Mouse (Mus musculus): ENCODE results near the gene Atp6v1f. TPM values are rescaled to one million over a fixed set of nuclear protein-coding genes. Genes with fewer than 3 reads are reported as not detected.

The Atp6v1f gene
- 182 and 184 TPM in 2 replicates for polyA plus RNA-seq (2014; fragmentation: Nextera tagmentation; extraction: Ambion mirVana)

DNA sequence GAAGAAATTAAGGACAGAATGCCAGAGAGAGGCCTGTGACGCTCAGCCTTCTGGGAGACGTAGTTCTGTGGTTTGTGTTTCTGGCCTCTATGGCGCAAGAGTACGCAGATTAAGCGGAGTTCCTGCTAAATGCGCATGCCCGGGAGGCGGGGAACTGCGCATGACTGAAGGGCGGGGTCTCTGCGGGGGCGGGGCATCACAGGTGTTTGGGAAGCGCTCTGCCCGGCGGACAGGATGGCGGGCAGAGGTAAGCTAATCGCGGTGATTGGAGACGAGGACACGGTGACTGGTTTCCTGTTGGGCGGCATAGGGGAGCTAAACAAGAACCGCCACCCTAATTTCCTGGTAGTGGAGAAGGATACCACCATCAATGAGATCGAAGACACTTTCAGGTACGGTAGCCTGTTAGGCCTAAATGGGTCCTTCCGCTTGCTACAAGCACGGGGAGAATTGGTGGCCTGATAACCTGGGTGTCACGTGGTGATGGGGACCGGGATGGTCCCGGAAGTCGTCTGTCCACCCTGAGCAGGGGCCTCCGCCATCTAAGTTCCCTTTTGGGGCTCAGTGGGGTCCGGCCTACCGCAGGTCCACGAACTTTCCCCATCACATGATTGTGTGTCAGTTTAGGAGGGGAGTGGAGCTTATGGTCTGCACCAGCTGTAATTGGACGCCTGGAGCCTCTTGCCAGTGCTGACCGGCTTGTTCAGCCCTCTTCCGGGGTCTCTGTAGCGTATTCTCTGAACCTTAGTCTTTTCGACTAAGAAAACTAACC, at the start of gene Atp6v1f:
Gene Atp6v1f, plus strand, starts transcription at position 136 of the 772 bp plus-strand sequence.
- DNase-seq (peak; percentile 97), ATAC-seq (ENCODE audit: insufficient read depth) (peak; percentile 96)
- Histone ChIP-seq H3K4me2 (peak within 1 kb of the TSS; percentile 72), H3K27ac (ENCODE audit: low read depth) (0 out of 2 replicates have a peak within 1 kb of the TSS, but pooled peaks have one; percentile 42), H3K9me3 (ENCODE audit: low read depth, low read length) (no peaks in the 10 kb centered on the region), H3K4me3 (ENCODE audit: low read depth, low read length) (peak within 1 kb of the TSS; percentile 68), H3K27me3 (ENCODE audit: insufficient read depth, low read length) (no peaks in the 10 kb centered on the region), H3K36me3 (ENCODE audit: insufficient read depth) (peaks cover 18% of the 10 kb centered on the region), H3K4me1 (ENCODE audit: insufficient read depth) (0 out of 2 replicates have a peak, but pooled peaks cover 9% of the 10 kb centered on the region), H3K9ac (peak within 1 kb of the TSS; percentile 61)
- under 1% methylated on average over 39 of the region's 39 CpGs for WGBS
- no peak for TF ChIP-seq CTCF (IDR thresholded peaks at IDR 0.05; ENCODE audit: low read depth)

DNA sequence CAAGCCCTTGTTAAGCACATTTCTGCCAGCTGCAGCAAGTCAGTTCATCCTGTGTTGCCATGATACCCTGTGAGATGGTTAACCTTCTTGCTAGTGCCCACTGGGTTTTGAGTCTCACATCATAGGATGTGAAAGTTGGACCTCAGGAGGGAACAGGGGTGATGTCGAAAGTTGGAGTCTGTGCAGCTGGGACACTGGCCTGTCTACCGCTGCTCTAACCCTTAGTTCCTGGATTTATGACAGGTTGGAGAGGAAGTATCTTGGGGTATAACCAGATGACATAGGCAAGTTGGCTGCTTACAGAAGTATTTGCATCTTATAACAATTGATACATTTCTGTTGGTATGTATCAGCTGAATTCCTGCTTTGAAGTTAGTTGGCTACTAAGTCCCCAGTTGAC, 46.9 kb upstream of the Atp6v1f start:
- DNase-seq, result no peak
- Histone ChIP-seq H3K36me3 (ENCODE audit: insufficient read depth) (0 out of 2 replicates have a peak, but pooled peaks cover 4% of the 10 kb centered on the region), H3K9me3 (ENCODE audit: low read depth, low read length) (no peaks in the 10 kb centered on the region), H3K4me3 (ENCODE audit: low read depth, low read length) (no peak overlapping the region), H3K9ac (no peak overlapping the region), H3K27ac (ENCODE audit: low read depth) (no peak overlapping the region), H3K27me3 (ENCODE audit: insufficient read depth, low read length) (no peaks in the 10 kb centered on the region), H3K4me1 (ENCODE audit: insufficient read depth) (no peaks in the 10 kb centered on the region), H3K4me2 (no peak overlapping the region)
- WGBS, result 80% methylated on average over 2 of the region's 2 CpGs
- TF ChIP-seq CTCF (IDR thresholded peaks at IDR 0.05; ENCODE audit: low read depth), result no peak
- ATAC-seq (ENCODE audit: insufficient read depth), result no peak

DNA sequence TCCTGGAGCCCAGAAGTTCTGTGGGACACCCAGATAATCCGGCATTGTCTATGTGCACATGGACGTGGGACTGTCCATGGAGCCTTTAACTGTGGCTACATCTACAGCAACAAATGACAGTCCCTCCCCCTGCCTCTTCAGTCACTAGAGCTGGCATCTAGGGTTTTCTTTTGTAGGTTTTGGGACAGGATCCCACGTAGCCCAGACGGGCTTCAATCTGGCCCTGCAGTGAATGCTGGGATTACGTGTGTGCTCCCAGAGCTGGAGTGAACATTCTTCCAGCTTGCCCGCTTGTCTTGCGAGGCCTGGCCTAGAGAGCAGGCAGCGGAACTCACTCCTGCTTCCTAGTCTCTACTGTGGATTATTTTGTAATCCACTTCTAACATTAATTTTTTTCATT, 42.4 kb upstream of the Atp6v1f start:
- no peak for TF ChIP-seq CTCF (IDR thresholded peaks at IDR 0.05; ENCODE audit: low read depth)
- 83% methylated on average over 8 of the region's 8 CpGs for WGBS
- no peak overlapping the region for H3K4me2 ChIP-seq
- H3K4me3 ChIP-seq (ENCODE audit: low read depth, low read length), result no peak overlapping the region
- H3K9ac ChIP-seq, result no peak overlapping the region
- no peaks in the 10 kb centered on the region for H3K27me3 ChIP-seq (ENCODE audit: insufficient read depth, low read length)
- no peaks in the 10 kb centered on the region for H3K4me1 ChIP-seq (ENCODE audit: insufficient read depth)
- H3K36me3 ChIP-seq (ENCODE audit: insufficient read depth), result no peaks in the 10 kb centered on the region
- ATAC-seq (ENCODE audit: insufficient read depth), result no peak
- no peak overlapping the region for H3K27ac ChIP-seq (ENCODE audit: low read depth)
- DNase-seq, result no peak
- no peaks in the 10 kb centered on the region for H3K9me3 ChIP-seq (ENCODE audit: low read depth, low read length)

DNA sequence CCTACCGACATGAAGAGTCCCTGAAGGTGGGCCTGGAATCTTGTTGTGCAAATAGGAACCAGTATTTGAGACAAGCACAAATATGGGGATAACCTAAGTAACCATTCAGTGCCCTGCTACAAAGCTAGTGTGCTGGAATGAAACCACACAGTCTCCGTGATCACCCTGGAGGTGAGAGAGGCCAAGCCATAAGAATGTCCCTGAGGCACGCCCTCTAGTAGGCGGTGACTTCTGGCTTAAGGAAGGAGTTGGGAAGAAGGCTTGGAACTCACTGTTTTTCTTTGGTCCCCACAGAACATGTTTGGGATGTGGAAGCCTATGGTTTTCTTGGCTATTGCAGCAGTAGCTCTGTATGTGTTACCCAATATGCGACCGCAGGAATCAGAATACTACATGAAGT, 41.2 kb upstream of the Atp6v1f start:
- WGBS, result 61% methylated on average over 6 of the region's 6 CpGs
- H3K4me3 ChIP-seq (ENCODE audit: low read depth, low read length), result no peak overlapping the region
- H3K9me3 ChIP-seq (ENCODE audit: low read depth, low read length), result no peaks in the 10 kb centered on the region
- no peak overlapping the region for H3K4me2 ChIP-seq
- no peaks in the 10 kb centered on the region for H3K4me1 ChIP-seq (ENCODE audit: insufficient read depth)
- ATAC-seq (ENCODE audit: insufficient read depth) (no peak), DNase-seq (no peak)
- no peak overlapping the region for H3K27ac ChIP-seq (ENCODE audit: low read depth)
- no peaks in the 10 kb centered on the region for H3K36me3 ChIP-seq (ENCODE audit: insufficient read depth)
- no peak overlapping the region for H3K9ac ChIP-seq
- no peaks in the 10 kb centered on the region for H3K27me3 ChIP-seq (ENCODE audit: insufficient read depth, low read length)
- TF ChIP-seq CTCF (IDR thresholded peaks at IDR 0.05; ENCODE audit: low read depth), result no peak

DNA sequence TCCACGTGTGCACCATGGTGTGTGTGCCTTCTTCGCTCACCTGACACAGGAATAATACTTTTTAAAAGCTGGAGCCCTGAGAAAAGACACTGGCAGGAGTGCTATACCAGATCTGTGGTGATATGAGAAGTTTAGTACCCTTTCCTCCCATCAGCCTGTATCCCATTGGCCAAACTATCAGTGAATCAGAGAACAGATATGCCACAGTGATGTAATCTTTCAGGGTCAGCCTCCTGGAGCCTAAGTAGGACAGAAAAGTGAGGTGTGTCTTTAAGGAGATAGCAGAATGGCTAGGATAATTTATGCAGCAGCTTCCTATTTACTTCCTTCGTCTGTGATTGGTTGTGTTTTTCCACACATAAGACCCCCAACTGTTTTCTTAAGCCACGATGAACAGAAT, 39.3 kb upstream of the Atp6v1f start:
- no peak for TF ChIP-seq CTCF (IDR thresholded peaks at IDR 0.05; ENCODE audit: low read depth)
- WGBS, result 55% methylated on average over 4 of the region's 4 CpGs
- ATAC-seq (ENCODE audit: insufficient read depth), result no peak
- H3K9me3 ChIP-seq (ENCODE audit: low read depth, low read length), result no peaks in the 10 kb centered on the region
- H3K4me3 ChIP-seq (ENCODE audit: low read depth, low read length), result no peak overlapping the region
- no peaks in the 10 kb centered on the region for H3K4me1 ChIP-seq (ENCODE audit: insufficient read depth)
- H3K36me3 ChIP-seq (ENCODE audit: insufficient read depth), result no peaks in the 10 kb centered on the region
- peaks cover 10% of the 10 kb centered on the region for H3K27me3 ChIP-seq (ENCODE audit: insufficient read depth, low read length)
- H3K4me2 ChIP-seq, result no peak overlapping the region
- H3K27ac ChIP-seq (ENCODE audit: low read depth), result no peak overlapping the region
- no peak for DNase-seq
- no peak overlapping the region for H3K9ac ChIP-seq

DNA sequence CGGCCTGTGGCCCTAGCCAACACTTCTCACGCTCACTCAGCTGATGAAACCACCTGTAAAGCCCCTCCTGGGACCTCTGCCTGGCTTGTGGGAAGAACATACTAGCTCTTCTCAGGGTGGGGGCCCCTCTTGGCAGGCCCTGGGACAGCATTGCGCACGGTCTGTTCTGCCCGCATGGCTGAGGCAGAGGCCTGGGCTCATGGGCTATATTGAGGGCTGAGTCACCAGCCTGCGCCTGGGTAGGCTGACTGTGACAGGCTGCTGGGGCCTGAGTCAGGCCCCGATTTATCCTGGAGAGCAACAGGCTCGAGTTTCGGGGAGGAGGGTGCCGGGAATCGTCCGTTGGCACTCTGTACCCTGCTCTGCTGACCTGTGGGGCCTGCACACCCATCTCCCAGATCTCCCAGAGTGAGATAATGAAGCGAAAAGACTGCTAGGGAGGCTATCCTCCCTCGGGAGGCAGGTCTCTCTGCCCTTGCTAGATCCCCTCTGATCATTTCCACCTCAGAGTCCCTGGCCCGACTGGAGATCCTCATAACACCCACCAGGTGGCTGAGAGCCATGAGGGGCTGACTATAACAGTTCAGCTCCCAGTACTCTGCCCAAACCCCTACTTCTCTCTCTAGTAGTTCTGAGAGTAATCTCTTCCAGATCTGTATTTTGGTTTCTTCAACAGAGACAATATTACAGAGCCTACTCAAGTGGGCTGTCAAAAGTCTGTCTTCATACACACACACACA, 36.7 kb upstream of the Atp6v1f start:
- Histone ChIP-seq H3K36me3 (ENCODE audit: insufficient read depth) (no peaks in the 10 kb centered on the region), H3K9ac (no peak overlapping the region), H3K4me1 (ENCODE audit: insufficient read depth) (peaks cover under 1% of the 10 kb centered on the region; the same call in 1 of the 2 replicates), H3K27ac (ENCODE audit: low read depth) (peak overlapping the region; percentile 48; the same call in 1 of the 2 replicates), H3K4me3 (ENCODE audit: low read depth, low read length) (no peak overlapping the region), H3K27me3 (ENCODE audit: insufficient read depth, low read length) (peaks cover 20% of the 10 kb centered on the region), H3K9me3 (ENCODE audit: low read depth, low read length) (no peaks in the 10 kb centered on the region), H3K4me2 (no peak overlapping the region)
- 45% methylated on average over 15 of the region's 15 CpGs for WGBS
- DNase-seq (peak; percentile 17), ATAC-seq (ENCODE audit: insufficient read depth) (no peak)
- peak; percentile 21 for TF ChIP-seq CTCF (IDR thresholded peaks at IDR 0.05; ENCODE audit: low read depth)

DNA sequence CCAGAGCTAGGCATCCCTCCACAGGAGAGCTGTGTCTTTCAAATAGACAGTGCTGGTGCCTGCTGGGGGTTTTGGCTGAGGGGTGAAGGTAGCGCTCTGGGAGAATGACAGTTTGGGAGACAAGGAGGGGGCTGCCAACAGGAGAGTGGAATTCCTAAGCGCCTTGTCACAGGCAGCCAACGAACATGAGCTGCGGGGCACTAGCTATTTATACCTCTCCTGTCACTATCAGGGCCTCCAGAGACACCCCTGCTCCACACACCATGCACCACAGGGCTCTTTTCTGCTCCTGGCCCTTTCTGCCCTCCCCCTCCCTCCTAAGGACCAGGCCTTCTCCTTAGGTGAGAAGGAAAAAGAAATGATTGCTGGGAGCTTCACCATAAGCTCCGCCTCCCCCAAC, 36.0 kb upstream of the Atp6v1f start:
- Histone ChIP-seq H3K9me3 (ENCODE audit: low read depth, low read length) (no peaks in the 10 kb centered on the region), H3K9ac (no peak overlapping the region), H3K27ac (ENCODE audit: low read depth) (peak overlapping the region; percentile 48; the same call in 1 of the 2 replicates), H3K27me3 (ENCODE audit: insufficient read depth, low read length) (peaks cover 20% of the 10 kb centered on the region), H3K4me2 (no peak overlapping the region), H3K36me3 (ENCODE audit: insufficient read depth) (no peaks in the 10 kb centered on the region), H3K4me3 (ENCODE audit: low read depth, low read length) (no peak overlapping the region), H3K4me1 (ENCODE audit: insufficient read depth) (peaks cover 4% of the 10 kb centered on the region; the same call in 1 of the 2 replicates)
- 19% methylated on average over 5 of the region's 5 CpGs for WGBS
- TF ChIP-seq CTCF (IDR thresholded peaks at IDR 0.05; ENCODE audit: low read depth), result no peak
- ATAC-seq (ENCODE audit: insufficient read depth) (no peak), DNase-seq (peak; percentile 9)
